Mouse (Mus musculus) liver, embryonic 16.5 days (tissue): ENCODE data around the gene Atp5g1. TPM values are rescaled to one million over a fixed set of nuclear protein-coding genes. Genes with fewer than 3 reads are reported as not detected.

ENCODE experiments used
- polyA plus RNA-seq: library from polyadenylated mRNA; unstranded; fragments of >200 nt; fragmentation: Nextera tagmentation; extraction: Ambion mirVana; gene quantifications from 2 replicates; pipeline ENCODE4 v1.2.1, GENCODE M21; 2015

Gene Atp5g1
- polyA plus RNA-seq, 1 experiment from 2014 or later, result 479 TPM

Other genes with a start within 250 kb of the Atp5g1 start
- gene Gngt2, start 238.5 kb downstream of the Atp5g1 start, polyA plus RNA-seq, result 21.1 and 23.2 TPM in 2 replicates
- 5.3 and 7.6 TPM in 2 replicates for gene Abi3, start 233.2 kb downstream of the Atp5g1 start, polyA plus RNA-seq
- 0.08 and 0.50 TPM in 2 replicates for gene B4galnt2, start 160.8 kb downstream of the Atp5g1 start, polyA plus RNA-seq
- gene Igf2bp1, start 69.7 kb downstream of the Atp5g1 start, polyA plus RNA-seq, result 10.4 and 10.8 TPM in 2 replicates
- gene Gip, start 51.1 kb downstream of the Atp5g1 start, polyA plus RNA-seq, result 0.25 TPM in 1 of 2 replicates, not detected in the other
- 47.5 and 54.4 TPM in 2 replicates for gene Snf8, start 40.8 kb downstream of the Atp5g1 start, polyA plus RNA-seq
- gene Ube2z, start 10.3 kb downstream of the Atp5g1 start, polyA plus RNA-seq, result 13.2 TPM in 2 replicates
- not detected in 2 replicates for gene Calcoco2, start 36.3 kb upstream of the Atp5g1 start, polyA plus RNA-seq
- not detected in 2 replicates for gene Ttll6, start 58.1 kb upstream of the Atp5g1 start, polyA plus RNA-seq
- not detected in 2 replicates for gene Hoxb13, start 118.6 kb upstream of the Atp5g1 start, polyA plus RNA-seq
- gene Hoxb9, start 195.8 kb upstream of the Atp5g1 start, polyA plus RNA-seq, result not detected in 2 replicates
- gene Hoxb8, start 206.2 kb upstream of the Atp5g1 start, polyA plus RNA-seq, result not detected in 2 replicates
- 0.18 and 0.25 TPM in 2 replicates for gene Hoxb7, start 211.0 kb upstream of the Atp5g1 start, polyA plus RNA-seq
- gene Hoxb6, start 216.8 kb upstream of the Atp5g1 start, polyA plus RNA-seq, result 0.08 TPM in 1 of 2 replicates, not detected in the other
- 0.26 and 0.37 TPM in 2 replicates for gene Hoxb5, start 227.7 kb upstream of the Atp5g1 start, polyA plus RNA-seq
- gene Hoxb4, start 242.6 kb upstream of the Atp5g1 start, polyA plus RNA-seq, result 0.08 and 0.11 TPM in 2 replicates
- gene Hoxb3, start 247.7 kb upstream of the Atp5g1 start, polyA plus RNA-seq, result 0.11 TPM in 1 of 2 replicates, not detected in the other